Mouse (Mus musculus) cerebellum, adult (tissue): ENCODE measurements at regions not wholly inside any gene's neighbourhood (a gene's known extent, or its start where the extent isn't known, plus 50 kb on each side); places are given as distances from the start of the nearest gene placed in this dataset.

Experiments used
- ATAC-seq: cut with Nextera tagmentation; 2 replicates; pipeline ENCODE4 v1.9.2; 2017; ENCODE audit warnings: mild to moderate bottlenecking, moderate library complexity, mixed read lengths; ENCODE audit not compliant: insufficient number of reproducible peaks, low FRiP score, low TSS enrichment

DNA sequence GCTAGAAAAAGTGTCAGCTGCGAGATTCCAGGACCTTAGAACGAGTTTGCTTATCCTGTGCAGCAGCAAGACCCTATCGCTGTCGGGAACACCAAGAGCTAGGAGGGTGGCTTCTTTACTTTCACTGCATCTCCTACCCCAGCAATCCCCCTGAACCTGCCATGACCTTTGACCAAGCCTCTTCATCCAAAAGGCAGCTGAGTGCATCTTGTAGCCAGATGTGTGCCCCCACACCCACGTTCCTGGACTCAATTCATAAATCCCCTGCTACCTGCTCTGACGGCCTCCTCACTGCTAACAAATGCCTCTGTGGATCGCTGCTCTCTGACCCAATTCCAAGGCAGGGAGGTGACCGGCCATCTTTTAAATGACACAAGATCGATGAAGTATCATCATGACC is 107.7 kb upstream of the Rab11fip2 start:
- no peak for ATAC-seq

DNA sequence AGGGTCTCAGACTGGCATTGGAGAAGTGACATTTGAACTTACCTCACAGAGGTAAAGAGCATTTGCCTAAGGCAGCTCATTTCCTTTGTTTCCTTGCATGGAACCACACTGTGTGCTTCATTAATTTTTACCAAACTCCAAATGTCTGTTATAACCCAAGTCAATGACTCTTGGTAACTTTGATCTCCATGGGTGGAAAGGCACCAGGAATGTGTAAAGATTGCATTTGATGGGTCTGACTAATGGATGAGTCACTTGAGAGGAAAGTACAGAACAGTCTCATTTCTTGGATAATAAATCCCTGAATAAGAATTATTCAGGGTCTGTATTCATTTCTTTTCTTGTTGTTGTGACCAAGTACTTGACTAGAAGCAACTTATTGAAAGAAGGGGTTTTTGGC is 97.3 kb upstream of the Rab11fip2 start:
- no peak for ATAC-seq

DNA sequence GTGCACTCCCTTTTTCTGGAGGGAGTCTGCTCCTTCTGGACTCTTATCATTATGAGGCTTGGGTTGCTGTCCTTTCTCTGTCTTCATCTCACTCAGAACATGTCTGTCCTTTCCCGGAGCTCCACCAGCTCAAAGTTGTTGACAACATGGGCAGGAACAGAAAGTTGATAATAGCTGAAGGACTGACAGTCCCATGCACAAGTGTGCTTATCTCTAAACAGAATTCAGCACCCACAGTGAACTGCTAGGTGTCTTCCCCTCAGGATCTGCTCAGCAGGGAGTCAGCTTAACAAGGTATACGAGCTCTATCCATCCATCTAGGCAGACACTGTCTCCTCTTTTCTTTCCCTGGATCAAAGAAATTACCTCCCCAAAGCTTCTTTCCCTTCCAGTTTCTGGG is 89.2 kb upstream of the Rab11fip2 start:
- no peak for ATAC-seq

DNA sequence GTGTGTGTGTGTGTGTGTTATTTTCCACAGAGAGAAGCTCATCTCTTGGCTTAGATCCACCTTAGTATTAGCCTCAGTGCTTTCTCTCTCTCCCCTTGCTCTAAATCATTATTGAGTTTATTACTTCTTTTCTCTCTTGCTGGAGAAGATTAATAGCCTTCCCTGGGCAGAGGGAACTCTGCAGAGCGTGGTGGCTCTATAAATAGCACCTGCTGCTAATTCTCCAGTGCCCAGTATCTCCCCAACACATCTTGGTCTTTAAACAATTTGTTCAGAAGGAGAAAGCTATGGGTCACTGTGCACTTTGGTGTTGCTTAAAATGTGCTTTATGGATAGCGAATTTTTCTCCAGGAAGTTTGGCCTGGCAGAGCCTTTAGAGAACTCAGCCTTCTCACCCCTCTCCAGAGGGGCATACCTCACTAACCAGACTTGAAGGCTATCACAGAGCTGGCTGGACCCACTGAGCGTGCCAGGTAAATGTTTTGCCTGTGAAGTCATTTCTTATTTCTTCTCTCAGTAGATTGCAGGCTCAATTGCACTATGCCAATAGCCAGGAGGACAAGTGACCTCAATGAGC is 86.8 kb upstream of the Rab11fip2 start:
- ATAC-seq = no peak

DNA sequence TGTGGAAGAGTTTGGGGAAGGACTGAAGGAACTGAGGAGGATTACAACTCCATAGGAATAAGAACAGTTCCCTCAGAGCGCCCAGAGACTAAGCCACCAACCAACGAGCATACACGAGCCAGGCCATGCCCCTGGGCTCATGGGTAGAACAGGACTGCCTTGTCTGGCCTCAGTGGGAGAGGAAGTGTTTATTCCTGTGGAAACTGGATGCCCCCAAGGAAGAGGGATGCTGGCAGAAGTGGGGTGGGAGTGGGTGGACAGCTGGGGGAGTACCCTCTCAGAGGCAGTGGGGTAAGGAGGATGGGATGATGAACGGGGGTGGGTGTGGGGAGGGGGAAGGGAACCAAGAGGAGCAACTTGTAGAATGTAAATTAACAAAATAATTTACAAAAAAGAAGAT is 86.3 kb upstream of the Rab11fip2 start:
- ATAC-seq = no peak

DNA sequence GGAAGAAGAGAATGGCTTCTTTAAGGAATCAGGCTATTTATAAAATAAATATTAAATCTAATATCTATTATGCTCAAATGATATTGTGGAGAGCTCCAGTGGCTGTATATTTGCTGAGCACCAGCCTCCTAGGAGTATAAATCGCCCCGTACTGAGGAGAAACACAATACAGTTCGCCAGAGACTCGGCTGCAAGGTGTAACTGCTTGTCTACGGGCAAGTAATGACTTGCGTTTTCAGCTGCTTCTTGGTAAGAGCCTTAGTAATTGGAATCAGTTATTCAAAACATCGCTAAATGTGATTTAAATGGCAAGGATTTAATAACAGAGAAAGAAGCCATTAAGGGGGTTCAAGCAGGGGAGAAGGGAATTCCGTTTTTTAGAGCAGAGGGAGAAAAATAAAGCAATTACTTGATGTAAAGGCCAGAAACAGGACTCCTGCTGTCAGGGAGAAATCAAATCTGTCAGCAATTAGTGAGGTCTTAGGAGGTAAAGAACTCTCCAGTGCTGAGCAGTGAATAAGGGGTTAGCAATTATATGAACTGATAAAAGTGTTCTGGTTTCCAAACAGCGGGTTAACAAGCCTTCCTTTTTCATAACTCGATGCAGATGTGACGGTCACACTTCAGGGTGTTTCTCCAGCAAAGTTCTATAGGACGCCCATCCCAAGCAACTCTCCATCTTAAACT is 72.3 kb upstream of the Rab11fip2 start:
- no peak for ATAC-seq

- ATAC-seq = no peak
These were observed 52.1 kb upstream of the Rab11fip2 start for GRCm38 (mm10) chr19:59995557-59995956.
